Mouse (Mus musculus) kidney, postnatal 0 days (tissue): Measurements from ENCODE around the gene Rnf216. TPM values are rescaled to one million over a fixed set of nuclear protein-coding genes. Genes with fewer than 3 reads are reported as not detected.

Experiments used
- ATAC-seq: fragments of 200-750 bp; cut with Nextera tagmentation; replicated peaks from 2 replicates; pipeline ENCODE4 v1.8.0; 2017; ENCODE audit warnings: low read depth, moderate number of reproducible peaks, moderate TSS enrichment, moderate library complexity; ENCODE audit not compliant: low FRiP score
- DNase-seq: peaks from one replicate; pipeline ENCODE4 v3.0.0-alpha.2; 2016; ENCODE audit warnings: low spot score
- H3K27ac ChIP-seq: fragments of 300-500 bp; sonication (generic); 2 replicates; pipeline ENCODE4 v1.5.1; 2014; ENCODE audit warnings: mild to moderate bottlenecking
- H3K27me3 ChIP-seq: fragments of 300-500 bp; sonication (generic); 2 replicates; pipeline ENCODE4 v1.6.1; 2014; ENCODE audit warnings: low read length, mixed read lengths; ENCODE audit not compliant: insufficient read depth
- H3K36me3 ChIP-seq: fragments of 300-500 bp; sonication (generic); 2 replicates; pipeline ENCODE4 v1.6.1; 2014; ENCODE audit warnings: low read length, mixed read lengths; ENCODE audit not compliant: insufficient read depth
- H3K4me1 ChIP-seq: fragments of 300-500 bp; sonication (generic); replicated peaks from 2 replicates; pipeline ENCODE4 v1.6.1; 2014; ENCODE audit warnings: antibody characterized with exemption, low read length, mixed read lengths; ENCODE audit not compliant: insufficient read depth
- H3K4me2 ChIP-seq: fragments of 300-500 bp; sonication (generic); 2 replicates; pipeline ENCODE4 v1.6.1; 2014; ENCODE audit warnings: mild to moderate bottlenecking, low read length, moderate library complexity, mixed read lengths
- H3K4me3 ChIP-seq: fragments of 300-500 bp; sonication (generic); replicated peaks from 2 replicates; pipeline ENCODE4 v1.5.1; 2014; ENCODE audit warnings: low read depth, low read length
- H3K9ac ChIP-seq: fragments of 300-500 bp; sonication (generic); 2 replicates; pipeline ENCODE4 v1.6.1; 2014; ENCODE audit warnings: low read depth, low read length
- H3K9me3 ChIP-seq: fragments of 300-500 bp; sonication (generic); replicated peaks from 2 replicates; pipeline ENCODE4 v1.6.1; 2016; ENCODE audit warnings: low read length, inconsistent platforms, mixed read lengths
- CTCF ChIP-seq: IDR thresholded peaks from 2 replicates; pipeline ENCODE4 v1.5.1; 2016; ENCODE audit warnings: antibody characterized with exemption, low read depth, mild to moderate bottlenecking, moderate library complexity
- WGBS: fragments of 180-500 bp; shearing (Covaris S2); extraction: QIAGEN DNeasy Blood & Tissue Kit; methylation state at CpG from one replicate; pipeline ENCODE4 v1.1.7; 2014; 5-methylcytosine and 5-hydroxymethylcytosine counted together
- polyA plus RNA-seq: library from polyadenylated mRNA; unstranded; fragments of >200 nt; fragmentation: Nextera tagmentation; extraction: Ambion mirVana; gene quantifications from 2 replicates; pipeline ENCODE4 v1.2.1, GENCODE M21; 2015

Gene Rnf216
- polyA plus RNA-seq, 1 experiment from 2014 or later: 29.9 TPM

- Histone ChIP-seq H3K4me1 (no peaks in the 10 kb centered on the region), H3K4me2 (no peak overlapping the region), H3K4me3 (no peak overlapping the region), H3K9me3 (no peaks in the 10 kb centered on the region), H3K36me3 (no peaks in the 10 kb centered on the region), H3K9ac (no peak overlapping the region), H3K27ac (no peak overlapping the region), H3K27me3 (no peaks in the 10 kb centered on the region)
- 94% methylated on average over 16 of the region's 16 CpGs for WGBS
- TF ChIP-seq CTCF: no peak
- DNase-seq (no peak), ATAC-seq (no peak)
Measured at GRCm38 (mm10) chr5:143129101-143129500, 16.3 kb upstream of the Rnf216 start.

- Histone ChIP-seq H3K9ac (no peak overlapping the region), H3K4me3 (no peak overlapping the region), H3K9me3 (no peaks in the 10 kb centered on the region), H3K27ac (no peak overlapping the region), H3K4me2 (no peak overlapping the region), H3K36me3 (no peaks in the 10 kb centered on the region), H3K4me1 (no peaks in the 10 kb centered on the region), H3K27me3 (no peaks in the 10 kb centered on the region)
- DNase-seq (no peak), ATAC-seq (no peak)
- 80% methylated on average over 8 of the region's 8 CpGs for WGBS
- TF ChIP-seq CTCF: no peak
Measured at GRCm38 (mm10) chr5:143127837-143128236, 15.0 kb upstream of the Rnf216 start.

- Histone ChIP-seq H3K9ac (no peak overlapping the region), H3K9me3 (no peaks in the 10 kb centered on the region), H3K27ac (no peak overlapping the region), H3K4me3 (no peak overlapping the region), H3K4me2 (no peak overlapping the region), H3K4me1 (no peaks in the 10 kb centered on the region), H3K36me3 (no peaks in the 10 kb centered on the region), H3K27me3 (no peaks in the 10 kb centered on the region)
- ATAC-seq (no peak), DNase-seq (no peak)
- TF ChIP-seq CTCF: no peak
- WGBS: 60% methylated on average over 4 of the region's 4 CpGs
Measured at GRCm38 (mm10) chr5:143126908-143127307, 14.1 kb upstream of the Rnf216 start.

GRCm38 (mm10) chr5:143126089-143126488, 13.3 kb upstream of the Rnf216 start:
- Histone ChIP-seq H3K9ac (no peak overlapping the region), H3K27me3 (no peaks in the 10 kb centered on the region), H3K4me1 (no peaks in the 10 kb centered on the region), H3K4me2 (no peak overlapping the region), H3K4me3 (no peak overlapping the region), H3K9me3 (no peaks in the 10 kb centered on the region), H3K27ac (no peak overlapping the region), H3K36me3 (no peaks in the 10 kb centered on the region)
- no peak for DNase-seq
- no peak for TF ChIP-seq CTCF
- no peak for ATAC-seq
- 89% methylated on average over 9 of the region's 9 CpGs for WGBS

GRCm38 (mm10) chr5:143125601-143126000, 12.8 kb upstream of the Rnf216 start:
- ATAC-seq (no peak), DNase-seq (no peak)
- H3K4me2 ChIP-seq: no peak overlapping the region
- H3K27ac ChIP-seq: no peak overlapping the region
- no peak overlapping the region for H3K9ac ChIP-seq
- no peak for TF ChIP-seq CTCF
- H3K27me3 ChIP-seq: no peaks in the 10 kb centered on the region
- no peaks in the 10 kb centered on the region for H3K9me3 ChIP-seq
- 75% methylated on average over 7 of the region's 7 CpGs for WGBS
- H3K4me3 ChIP-seq: no peak overlapping the region
- no peaks in the 10 kb centered on the region for H3K36me3 ChIP-seq
- no peaks in the 10 kb centered on the region for H3K4me1 ChIP-seq

- no peak for TF ChIP-seq CTCF
- Histone ChIP-seq H3K4me3 (no peak overlapping the region), H3K27ac (no peak overlapping the region), H3K9ac (no peak overlapping the region), H3K4me2 (no peak overlapping the region), H3K27me3 (no peaks in the 10 kb centered on the region), H3K4me1 (no peaks in the 10 kb centered on the region), H3K9me3 (no peaks in the 10 kb centered on the region), H3K36me3 (no peaks in the 10 kb centered on the region)
- no peak for ATAC-seq
- 80% methylated on average over 4 of the region's 4 CpGs for WGBS
- no peak for DNase-seq
Measured at GRCm38 (mm10) chr5:143124805-143125378, 12.1 kb upstream of the Rnf216 start.

GRCm38 (mm10) chr5:143122673-143123072, 9.9 kb upstream of the Rnf216 start:
- H3K27me3 ChIP-seq: no peaks in the 10 kb centered on the region
- no peak for TF ChIP-seq CTCF
- DNase-seq (no peak), ATAC-seq (no peak)
- no peaks in the 10 kb centered on the region for H3K9me3 ChIP-seq
- 41% methylated on average over 1 of the region's 1 CpGs for WGBS
- H3K36me3 ChIP-seq: no peaks in the 10 kb centered on the region
- H3K4me3 ChIP-seq: no peak overlapping the region
- no peaks in the 10 kb centered on the region for H3K4me1 ChIP-seq
- no peak overlapping the region for H3K4me2 ChIP-seq
- H3K27ac ChIP-seq: no peak overlapping the region
- no peak overlapping the region for H3K9ac ChIP-seq
